Mouse (Mus musculus): ENCODE results near the gene Med16.
A peak's percentile ranks its signal among the peaks of the same experiment; 100 is the strongest.

- TF ChIP-seq CTCF (IDR thresholded peaks at IDR 0.05; ENCODE audit: low read depth, low read length), result peak; percentile 69
- TF ChIP-seq POLR2A (IDR thresholded peaks at IDR 0.05; ENCODE audit: borderline replicate concordance, low read depth, low read length), result no peak
These were observed 25.2 kb downstream of the Med16 start for GRCm38 (mm10) chr10:79883297-79884084.

All from bone marrow macrophage, adult 2 months (primary cell).